Mouse (Mus musculus): Measurements from ENCODE around the gene Fndc1. TPM values are rescaled to one million over a fixed set of nuclear protein-coding genes. Genes with fewer than 3 reads are reported as not detected.

Gene Fndc1
- polyA plus RNA-seq, 1 experiment from 2014 or later, result 16.7 TPM

GRCm38 (mm10) chr17:7744976-7745375 is 82.1 kb downstream of the Fndc1 start:
- WGBS, result 78% methylated on average over 4 of the region's 4 CpGs
- Histone ChIP-seq H3K4me3 (ENCODE audit: control insufficient read depth in 1 of 2, insufficient read depth in 1 of 2, low read depth in 1 of 2, low read length in 2 of 2) (no peak overlapping the region), H3K27me3 (ENCODE audit: control insufficient read depth, insufficient read depth, low read length) (no peaks in the 10 kb centered on the region), H3K9me3 (ENCODE audit: control insufficient read depth, low read length) (no peaks in the 10 kb centered on the region), H3K4me1 (ENCODE audit: control insufficient read depth in 2 of 2, insufficient read depth in 2 of 2, low read length in 2 of 2) (no peaks in the 10 kb centered on the region), H3K4me2 (ENCODE audit: low read length) (no peak overlapping the region), H3K9ac (ENCODE audit: low read length) (no peak overlapping the region), H3K27ac (replicated peaks in 1 of 2; ENCODE audit: control insufficient read depth in 1 of 2, insufficient read depth in 1 of 2, low read depth in 2 of 2, low read length in 2 of 2) (no peak overlapping the region), H3K36me3 (ENCODE audit: control insufficient read depth, insufficient read depth, low read length) (no peaks in the 10 kb centered on the region)
- ATAC-seq (ENCODE audit: insufficient number of reproducible peaks, insufficient read depth, low FRiP score, low read depth), result no peak

GRCm38 (mm10) chr17:7740988-7741387 is 86.1 kb downstream of the Fndc1 start:
- Histone ChIP-seq H3K27ac (replicated peaks in 1 of 2; ENCODE audit: control insufficient read depth in 1 of 2, insufficient read depth in 1 of 2, low read depth in 2 of 2, low read length in 2 of 2) (no peak overlapping the region), H3K4me2 (ENCODE audit: low read length) (no peak overlapping the region), H3K27me3 (ENCODE audit: control insufficient read depth, insufficient read depth, low read length) (no peaks in the 10 kb centered on the region), H3K4me3 (ENCODE audit: control insufficient read depth in 1 of 2, insufficient read depth in 1 of 2, low read depth in 1 of 2, low read length in 2 of 2) (no peak overlapping the region), H3K36me3 (ENCODE audit: control insufficient read depth, insufficient read depth, low read length) (no peaks in the 10 kb centered on the region), H3K9me3 (ENCODE audit: control insufficient read depth, low read length) (no peaks in the 10 kb centered on the region), H3K9ac (ENCODE audit: low read length) (no peak overlapping the region), H3K4me1 (ENCODE audit: control insufficient read depth in 2 of 2, insufficient read depth in 2 of 2, low read length in 2 of 2) (no peaks in the 10 kb centered on the region)
- 9% methylated on average over 2 of the region's 2 CpGs for WGBS
- ATAC-seq (ENCODE audit: insufficient number of reproducible peaks, insufficient read depth, low FRiP score, low read depth), result no peak

GRCm38 (mm10) chr17:7722991-7723390 is 104.1 kb downstream of the Fndc1 start:
- no peak overlapping the region for H3K9ac ChIP-seq (ENCODE audit: low read length)
- H3K4me3 ChIP-seq (ENCODE audit: control insufficient read depth in 1 of 2, insufficient read depth in 1 of 2, low read depth in 1 of 2, low read length in 2 of 2), result no peak overlapping the region
- no peak overlapping the region for H3K4me2 ChIP-seq (ENCODE audit: low read length)
- ATAC-seq (ENCODE audit: insufficient number of reproducible peaks, insufficient read depth, low FRiP score, low read depth), result no peak
- no peaks in the 10 kb centered on the region for H3K36me3 ChIP-seq (ENCODE audit: control insufficient read depth, insufficient read depth, low read length)
- no peaks in the 10 kb centered on the region for H3K27me3 ChIP-seq (ENCODE audit: control insufficient read depth, insufficient read depth, low read length)
- H3K4me1 ChIP-seq (ENCODE audit: control insufficient read depth in 2 of 2, insufficient read depth in 2 of 2, low read length in 2 of 2), result no peaks in the 10 kb centered on the region
- no peak overlapping the region for H3K27ac ChIP-seq (replicated peaks in 1 of 2; ENCODE audit: control insufficient read depth in 1 of 2, insufficient read depth in 1 of 2, low read depth in 2 of 2, low read length in 2 of 2)
- H3K9me3 ChIP-seq (ENCODE audit: control insufficient read depth, low read length), result no peaks in the 10 kb centered on the region
- WGBS, result 85% methylated on average over 4 of the region's 4 CpGs

GRCm38 (mm10) chr17:7718886-7719285 is 108.2 kb downstream of the Fndc1 start:
- WGBS, result 50% methylated on average over 1 of the region's 1 CpGs

GRCm38 (mm10) chr17:7717945-7718344 is 109.2 kb downstream of the Fndc1 start:
- no peak overlapping the region for H3K27ac ChIP-seq (replicated peaks in 1 of 2; ENCODE audit: control insufficient read depth in 1 of 2, insufficient read depth in 1 of 2, low read depth in 2 of 2, low read length in 2 of 2)
- no peak overlapping the region for H3K4me3 ChIP-seq (ENCODE audit: control insufficient read depth in 1 of 2, insufficient read depth in 1 of 2, low read depth in 1 of 2, low read length in 2 of 2)
- H3K27me3 ChIP-seq (ENCODE audit: control insufficient read depth, insufficient read depth, low read length), result no peaks in the 10 kb centered on the region
- H3K9me3 ChIP-seq (ENCODE audit: control insufficient read depth, low read length), result no peaks in the 10 kb centered on the region
- 75% methylated on average over 6 of the region's 6 CpGs for WGBS
- no peak overlapping the region for H3K4me2 ChIP-seq (ENCODE audit: low read length)
- peaks cover 0 to 2% of the 10 kb centered on the region in 2 experiments; a peak in 1 of 4 replicates for H3K4me1 ChIP-seq (ENCODE audit: control insufficient read depth in 2 of 2, insufficient read depth in 2 of 2, low read length in 2 of 2)
- ATAC-seq (ENCODE audit: insufficient number of reproducible peaks, insufficient read depth, low FRiP score, low read depth), result no peak
- H3K9ac ChIP-seq (ENCODE audit: low read length), result no peak overlapping the region
- H3K36me3 ChIP-seq (ENCODE audit: control insufficient read depth, insufficient read depth, low read length), result no peaks in the 10 kb centered on the region

More at GRCm38 (mm10) chr17:7718886-7719285, 108.2 kb downstream of the Fndc1 start:
- Histone ChIP-seq H3K9me3 (ENCODE audit: control insufficient read depth, low read length) (no peaks in the 10 kb centered on the region), H3K27me3 (ENCODE audit: control insufficient read depth, insufficient read depth, low read length) (no peaks in the 10 kb centered on the region), H3K9ac (ENCODE audit: low read length) (no peak overlapping the region), H3K4me1 (ENCODE audit: control insufficient read depth in 2 of 2, insufficient read depth in 2 of 2, low read length in 2 of 2) (no peaks in the 10 kb centered on the region), H3K36me3 (ENCODE audit: control insufficient read depth, insufficient read depth, low read length) (no peaks in the 10 kb centered on the region), H3K27ac (replicated peaks in 1 of 2; ENCODE audit: control insufficient read depth in 1 of 2, insufficient read depth in 1 of 2, low read depth in 2 of 2, low read length in 2 of 2) (no peak overlapping the region), H3K4me3 (ENCODE audit: control insufficient read depth in 1 of 2, insufficient read depth in 1 of 2, low read depth in 1 of 2, low read length in 2 of 2) (no peak overlapping the region), H3K4me2 (ENCODE audit: low read length) (no peak overlapping the region)
- ATAC-seq (ENCODE audit: insufficient number of reproducible peaks, insufficient read depth, low FRiP score, low read depth), result no peak

GRCm38 (mm10) chr17:7713020-7713419 is 114.1 kb downstream of the Fndc1 start:
- ATAC-seq (ENCODE audit: insufficient number of reproducible peaks, insufficient read depth, low FRiP score, low read depth), result no peak
- Histone ChIP-seq H3K27me3 (ENCODE audit: control insufficient read depth, insufficient read depth, low read length) (peaks cover 3% of the 10 kb centered on the region; the same call in 1 of the 2 replicates), H3K9ac (ENCODE audit: low read length) (no peak overlapping the region), H3K4me1 (ENCODE audit: control insufficient read depth in 2 of 2, insufficient read depth in 2 of 2, low read length in 2 of 2) (peaks cover 0 to 2% of the 10 kb centered on the region in 2 experiments; a peak in 1 of 4 replicates), H3K4me3 (ENCODE audit: control insufficient read depth in 1 of 2, insufficient read depth in 1 of 2, low read depth in 1 of 2, low read length in 2 of 2) (no peak overlapping the region), H3K36me3 (ENCODE audit: control insufficient read depth, insufficient read depth, low read length) (no peaks in the 10 kb centered on the region), H3K9me3 (ENCODE audit: control insufficient read depth, low read length) (no peaks in the 10 kb centered on the region), H3K4me2 (ENCODE audit: low read length) (no peak overlapping the region), H3K27ac (replicated peaks in 1 of 2; ENCODE audit: control insufficient read depth in 1 of 2, insufficient read depth in 1 of 2, low read depth in 2 of 2, low read length in 2 of 2) (no peak overlapping the region)
- WGBS, result 50% methylated on average over 2 of the region's 2 CpGs

GRCm38 (mm10) chr17:7707073-7707472 is 120.0 kb downstream of the Fndc1 start:
- Histone ChIP-seq H3K4me3 (ENCODE audit: control insufficient read depth in 1 of 2, insufficient read depth in 1 of 2, low read depth in 1 of 2, low read length in 2 of 2) (no peak overlapping the region), H3K27ac (replicated peaks in 1 of 2; ENCODE audit: control insufficient read depth in 1 of 2, insufficient read depth in 1 of 2, low read depth in 2 of 2, low read length in 2 of 2) (no peak overlapping the region), H3K4me2 (ENCODE audit: low read length) (no peak overlapping the region), H3K4me1 (ENCODE audit: control insufficient read depth in 2 of 2, insufficient read depth in 2 of 2, low read length in 2 of 2) (no peaks in the 10 kb centered on the region), H3K9ac (ENCODE audit: low read length) (no peak overlapping the region), H3K9me3 (ENCODE audit: control insufficient read depth, low read length) (no peaks in the 10 kb centered on the region), H3K36me3 (ENCODE audit: control insufficient read depth, insufficient read depth, low read length) (no peaks in the 10 kb centered on the region), H3K27me3 (ENCODE audit: control insufficient read depth, insufficient read depth, low read length) (peaks cover 3% of the 10 kb centered on the region; the same call in 1 of the 2 replicates)
- 68% methylated on average over 4 of the region's 4 CpGs for WGBS
- no peak for ATAC-seq (ENCODE audit: insufficient number of reproducible peaks, insufficient read depth, low FRiP score, low read depth)

- H3K9ac ChIP-seq (ENCODE audit: low read length), result no peak overlapping the region
- no peak overlapping the region for H3K4me2 ChIP-seq (ENCODE audit: low read length)
- H3K9me3 ChIP-seq (ENCODE audit: control insufficient read depth, low read length), result no peaks in the 10 kb centered on the region
- WGBS, result 68% methylated on average over 4 of the region's 4 CpGs
- H3K4me3 ChIP-seq (ENCODE audit: control insufficient read depth in 1 of 2, insufficient read depth in 1 of 2, low read depth in 1 of 2, low read length in 2 of 2), result no peak overlapping the region
- H3K36me3 ChIP-seq (ENCODE audit: control insufficient read depth, insufficient read depth, low read length), result no peaks in the 10 kb centered on the region
- ATAC-seq (ENCODE audit: insufficient number of reproducible peaks, insufficient read depth, low FRiP score, low read depth), result no peak
- H3K27me3 ChIP-seq (ENCODE audit: control insufficient read depth, insufficient read depth, low read length), result no peaks in the 10 kb centered on the region
- no peaks in the 10 kb centered on the region for H3K4me1 ChIP-seq (ENCODE audit: control insufficient read depth in 2 of 2, insufficient read depth in 2 of 2, low read length in 2 of 2)
- H3K27ac ChIP-seq (replicated peaks in 1 of 2; ENCODE audit: control insufficient read depth in 1 of 2, insufficient read depth in 1 of 2, low read depth in 2 of 2, low read length in 2 of 2), result no peak overlapping the region
These were observed 136.8 kb downstream of the Fndc1 start for GRCm38 (mm10) chr17:7690271-7690670.

Measured in heart, embryonic 14.5 days (tissue).